Mouse (Mus musculus) testis, adult 2 months (tissue): ENCODE results near the gene Skap1. TPM values are rescaled to one million over a fixed set of nuclear protein-coding genes. Genes with fewer than 3 reads are reported as not detected.

Experiments used
- H3K27ac ChIP-seq: fragments of 200-500 bp; 2 replicates; pipeline ENCODE4 v1.5.1; 2012; ENCODE audit warnings: low read depth, low read length; ENCODE audit not compliant: control insufficient read depth, insufficient read depth
- H3K27me3 ChIP-seq: fragments of 200-500 bp; 2 replicates; pipeline ENCODE4 v1.6.1; 2012; ENCODE audit warnings: mild to moderate bottlenecking, low read length, moderate library complexity; ENCODE audit not compliant: control insufficient read depth, insufficient read depth
- H3K36me3 ChIP-seq: fragments of 200-500 bp; 2 replicates; pipeline ENCODE4 v1.6.1; 2012; ENCODE audit warnings: mild to moderate bottlenecking, low read length; ENCODE audit not compliant: control insufficient read depth, insufficient read depth
- H3K4me1 ChIP-seq: fragments of 200-500 bp; 2 replicates; pipeline ENCODE4 v1.6.1; 2012; ENCODE audit warnings: low read length; ENCODE audit not compliant: control insufficient read depth, insufficient read depth
- H3K4me3 ChIP-seq: fragments of 200-500 bp; 2 replicates; pipeline ENCODE4 v1.5.1; 2012; ENCODE audit warnings: low read depth, mild to moderate bottlenecking, low read length, moderate library complexity, mixed read lengths; ENCODE audit not compliant: control insufficient read depth
- CTCF ChIP-seq: fragments of 200-500 bp; IDR thresholded peaks from 2 replicates; pipeline ENCODE4 v1.5.1; 2012; ENCODE audit warnings: low read depth, mild to moderate bottlenecking, inconsistent platforms, low read length, moderate library complexity; ENCODE audit not compliant: control insufficient read depth, insufficient read depth, insufficient replicate concordance
- POLR2A ChIP-seq: fragments of 200-500 bp; IDR thresholded peaks from 2 replicates; pipeline ENCODE4 v1.6.1; 2012; ENCODE audit warnings: low read depth, mild to moderate bottlenecking, inconsistent platforms, low read length, moderate library complexity; ENCODE audit not compliant: control insufficient read depth
- polyA plus RNA-seq: library from polyadenylated mRNA; depleted of rRNA; stranded (reverse); fragments of >200 nt; gene quantifications from 2 replicates; pipeline ENCODE4 v1.2.3, GENCODE M21; 2012

Skap1 gene
- polyA plus RNA-seq, 1 experiment: 1.5 TPM

GRCm38 (mm10) chr11:96718609-96719008, 254.2 kb downstream of the Skap1 start:
- no peak for TF ChIP-seq CTCF
- no peak for TF ChIP-seq POLR2A
- Histone ChIP-seq H3K4me1 (peaks cover 7% of the 10 kb centered on the region), H3K4me3 (no peak overlapping the region), H3K36me3 (no peaks in the 10 kb centered on the region), H3K27ac (no peak overlapping the region), H3K27me3 (no peaks in the 10 kb centered on the region)

GRCm38 (mm10) chr11:96725833-96726232, 261.4 kb downstream of the Skap1 start:
- Histone ChIP-seq H3K4me3 (no peak overlapping the region), H3K36me3 (no peaks in the 10 kb centered on the region), H3K4me1 (peaks cover 6% of the 10 kb centered on the region), H3K27me3 (no peaks in the 10 kb centered on the region), H3K27ac (no peak overlapping the region)
- TF ChIP-seq POLR2A (no peak), CTCF (no peak)

GRCm38 (mm10) chr11:96728577-96728976, 264.2 kb downstream of the Skap1 start:
- Histone ChIP-seq H3K27ac (no peak overlapping the region), H3K4me1 (peaks cover 2% of the 10 kb centered on the region), H3K27me3 (no peaks in the 10 kb centered on the region), H3K4me3 (no peak overlapping the region), H3K36me3 (no peaks in the 10 kb centered on the region)
- no peak for TF ChIP-seq CTCF
- no peak for TF ChIP-seq POLR2A

GRCm38 (mm10) chr11:96729462-96729861, 265.1 kb downstream of the Skap1 start:
- H3K27ac ChIP-seq: no peak overlapping the region
- H3K4me1 ChIP-seq: no peaks in the 10 kb centered on the region
- no peaks in the 10 kb centered on the region for H3K27me3 ChIP-seq
- no peak for TF ChIP-seq POLR2A
- TF ChIP-seq CTCF: no peak
- H3K4me3 ChIP-seq: no peak overlapping the region
- H3K36me3 ChIP-seq: no peaks in the 10 kb centered on the region

- H3K27me3 ChIP-seq: no peaks in the 10 kb centered on the region
- H3K36me3 ChIP-seq: no peaks in the 10 kb centered on the region
- H3K27ac ChIP-seq: no peak overlapping the region
- TF ChIP-seq CTCF (no peak), POLR2A (no peak)
- no peak overlapping the region for H3K4me3 ChIP-seq
- H3K4me1 ChIP-seq: no peaks in the 10 kb centered on the region
These were observed 265.9 kb downstream of the Skap1 start for GRCm38 (mm10) chr11:96730327-96730726.

- Histone ChIP-seq H3K4me1 (no peaks in the 10 kb centered on the region; the same call in 1 of the 2 replicates), H3K36me3 (no peaks in the 10 kb centered on the region), H3K27me3 (no peaks in the 10 kb centered on the region), H3K4me3 (no peak overlapping the region), H3K27ac (no peak overlapping the region)
- TF ChIP-seq POLR2A (no peak), CTCF (no peak)
These were observed 268.3 kb downstream of the Skap1 start for GRCm38 (mm10) chr11:96732657-96733056.

GRCm38 (mm10) chr11:96735908-96736307, 271.5 kb downstream of the Skap1 start:
- Histone ChIP-seq H3K36me3 (no peaks in the 10 kb centered on the region), H3K4me3 (peak overlapping the region; percentile 3), H3K27ac (no peak overlapping the region), H3K27me3 (no peaks in the 10 kb centered on the region), H3K4me1 (no peaks in the 10 kb centered on the region; the same call in none of the 2 replicates)
- TF ChIP-seq POLR2A: no peak
- TF ChIP-seq CTCF: no peak

- H3K27ac ChIP-seq: no peak overlapping the region
- no peaks in the 10 kb centered on the region; the same call in none of the 2 replicates for H3K4me1 ChIP-seq
- H3K36me3 ChIP-seq: no peaks in the 10 kb centered on the region
- no peak overlapping the region for H3K4me3 ChIP-seq
- no peaks in the 10 kb centered on the region for H3K27me3 ChIP-seq
- TF ChIP-seq POLR2A (no peak), CTCF (no peak)
These were observed 272.0 kb downstream of the Skap1 start for GRCm38 (mm10) chr11:96736361-96736760.
